8 mouse cellular contexts compared by ENCODE assay signal in the genomic region with DNA sequence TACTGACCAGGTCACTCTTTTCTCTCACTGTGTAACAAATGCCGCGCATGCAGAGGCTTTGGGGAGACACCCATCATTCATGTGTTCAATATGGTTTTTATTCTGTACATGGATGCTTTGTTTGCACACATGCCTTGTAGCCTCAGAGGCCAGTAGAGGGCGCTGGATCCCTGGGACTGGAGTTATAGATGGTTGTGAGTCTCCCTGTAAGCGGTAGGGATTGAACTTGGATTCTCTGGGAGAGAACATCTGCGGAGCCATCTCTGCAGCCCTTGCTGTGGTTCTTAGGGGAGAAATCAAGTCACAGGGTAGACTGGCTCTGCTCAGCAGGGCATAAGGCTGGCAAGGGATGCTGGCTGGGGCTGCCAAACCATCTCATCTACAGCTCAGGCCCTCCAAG.
DNase-seq lines count a peak whose midpoint lies in the region; ATAC-seq and TF ChIP-seq lines count a peak whose summit lies in the region.

No protein-coding gene starts in this region.

- WGBS in forebrain, embryonic 13.5 days = 49% methylated on average over 5 of the region's 5 CpGs
- 64% methylated on average over 5 of the region's 5 CpGs for WGBS in lung, adult 2 months

- H3K9me3 ChIP-seq in forebrain, embryonic 13.5 days (replicated peaks) = no peaks in the 10 kb centered on the region

- TF ChIP-seq CTCF in lung, adult 2 months (IDR thresholded peaks at IDR 0.05; ENCODE audit: insufficient read depth, low read length) = peak; percentile 63

- no peak overlapping the region for H3K9ac ChIP-seq in forebrain, embryonic 13.5 days

- no peak overlapping the region for H3K4me3 ChIP-seq in forebrain, embryonic 13.5 days
- no peak overlapping the region for H3K4me3 ChIP-seq in lung, adult 2 months (replicated peaks; ENCODE audit: extremely low read depth, low read depth, low read length)

- peak; percentile 22; the same call in 1 of the 2 replicates for ATAC-seq in forebrain, embryonic 13.5 days
- no peak for ATAC-seq in erythroid progenitor cell, adult 5-6 weeks (replicated peaks; ENCODE audit: low FRiP score, poor library complexity, severe bottlenecking)

- no peak overlapping the region for H3K4me2 ChIP-seq in forebrain, embryonic 13.5 days

- TF ChIP-seq POLR2A in lung, adult 2 months (IDR thresholded peaks at IDR 0.05; ENCODE audit: borderline replicate concordance, extremely low read depth, low read depth, low read length) = no peak

- no peaks in the 10 kb centered on the region for H3K27me3 ChIP-seq in forebrain, embryonic 13.5 days

- peak; percentile 31 for DNase-seq in urinary bladder, adult 2 months (ENCODE audit: low spot score)
- DNase-seq in urinary bladder, postnatal 10 days (ENCODE audit: low spot score) = no peak
- DNase-seq in c-Kit-positive CD71-positive TER-119-negative erythroid progenitor cells, embryonic 14.5 days (ENCODE audit: low read depth) = peak; percentile 23
- DNase-seq in kidney, adult 9 months = peak; percentile 55
- DNase-seq in lung, adult 2 months = peak; percentile 41
- peak; percentile 76 for DNase-seq in retina, postnatal 1 day

- peaks cover 15% of the 10 kb centered on the region for H3K4me1 ChIP-seq in forebrain, embryonic 13.5 days
- no peaks in the 10 kb centered on the region for H3K4me1 ChIP-seq in lung, adult 2 months (ENCODE audit: control insufficient read depth, insufficient read depth, low read length)

- no peak overlapping the region for H3K27ac ChIP-seq in forebrain, embryonic 13.5 days

- H3K36me3 ChIP-seq in forebrain, embryonic 13.5 days (ENCODE audit: poor library complexity, severe bottlenecking) = no peaks in the 10 kb centered on the region
